Mouse (Mus musculus): ENCODE results near the gene Plet1.
A peak's percentile ranks its signal among the peaks of the same experiment; 100 is the strongest.

Gene Plet1

GRCm38 (mm10) chr9:50494311-50494710 lies at the start of gene Plet1:
Gene Plet1 (plus strand): TSS chr9:50494525.
- no peak for DNase-seq (ENCODE audit: low spot score)

DNA sequence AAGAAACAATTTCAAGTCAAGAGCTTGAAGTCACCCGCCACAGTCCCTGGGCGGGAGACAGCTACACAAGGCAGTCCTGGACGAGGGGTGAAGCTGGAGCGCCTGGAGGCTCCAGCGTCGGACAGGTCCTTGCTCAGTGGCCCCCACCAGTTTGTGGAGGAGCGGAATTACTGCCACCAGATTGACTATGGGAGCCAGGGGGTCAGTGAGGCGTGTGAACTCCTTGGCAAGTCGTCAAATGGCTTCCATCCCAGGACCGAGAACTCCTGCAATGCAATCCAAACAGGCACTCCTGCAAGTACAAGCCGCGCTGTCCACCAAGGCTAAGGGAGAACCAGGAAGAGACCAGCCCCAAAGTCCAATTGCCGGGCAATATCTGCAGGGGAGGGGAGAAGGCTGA lies 45.3 kb upstream of the Plet1 start:
- DNase-seq (ENCODE audit: low spot score), result no peak

DNA sequence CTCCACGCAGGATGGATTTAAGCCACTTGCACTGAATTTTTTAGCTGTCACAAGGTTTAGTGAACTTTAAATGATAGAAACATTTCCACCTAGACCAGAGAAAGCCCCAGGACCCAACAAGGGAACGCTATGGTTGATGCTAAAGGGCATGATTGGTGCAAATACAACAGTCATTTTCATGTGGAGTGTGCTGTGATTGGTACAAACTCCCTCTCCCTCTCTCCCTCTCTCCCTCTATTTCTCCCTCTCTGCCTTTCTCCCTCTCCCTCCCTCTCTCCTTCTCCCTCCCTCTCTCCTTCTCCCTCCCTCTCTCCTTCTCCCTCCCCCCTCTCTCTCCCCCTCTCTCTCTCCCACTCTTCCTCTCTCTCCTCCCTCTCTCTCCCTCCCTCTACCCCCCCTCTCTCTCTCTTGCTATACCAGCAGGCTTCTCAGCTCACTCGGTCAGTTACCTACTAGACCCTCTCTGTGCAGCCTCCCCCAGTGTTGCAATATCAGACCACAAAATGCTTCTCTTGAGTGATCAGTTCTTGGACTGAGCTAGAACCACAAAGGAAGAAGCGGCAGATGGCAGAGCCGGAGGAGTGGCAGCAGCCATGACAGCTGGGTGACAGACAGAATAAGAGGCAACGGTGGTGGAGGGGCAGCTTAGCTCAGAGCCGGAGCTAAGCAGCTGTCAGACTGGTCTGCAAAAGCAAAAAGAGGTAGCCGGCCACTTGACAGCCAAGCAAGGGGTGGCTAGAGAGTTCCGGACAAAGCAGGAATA lies 42.7 kb upstream of the Plet1 start:
- DNase-seq (ENCODE audit: low spot score), result peak; percentile 27

GRCm38 (mm10) chr9:50452303-50452775 lies 42.0 kb upstream of the Plet1 start:
- peak; percentile 96 for DNase-seq (ENCODE audit: low spot score)

- DNase-seq (ENCODE audit: low spot score), result no peak
These were observed 36.7 kb upstream of the Plet1 start for GRCm38 (mm10) chr9:50457596-50457995.

GRCm38 (mm10) chr9:50459537-50459936 lies 34.8 kb upstream of the Plet1 start:
- no peak for DNase-seq (ENCODE audit: low spot score)

GRCm38 (mm10) chr9:50462494-50463204 lies 31.7 kb upstream of the Plet1 start:
- DNase-seq (ENCODE audit: low spot score), result peak; percentile 82

DNA sequence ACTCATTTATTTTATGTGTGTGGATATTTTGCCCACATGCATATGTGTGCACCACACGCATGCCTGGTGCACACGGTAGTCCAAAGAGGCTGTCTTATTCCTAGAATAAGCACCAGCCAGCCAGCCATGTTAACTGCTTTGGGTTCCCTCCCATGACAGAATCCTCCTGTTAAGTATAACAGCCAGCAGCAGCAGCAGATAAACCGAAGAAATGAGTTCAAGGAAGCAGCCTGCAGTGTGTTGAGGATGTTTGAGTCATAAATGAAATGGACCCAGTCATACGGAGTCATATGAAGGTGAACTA lies 31.2 kb upstream of the Plet1 start:
- no peak for DNase-seq (ENCODE audit: low spot score)

GRCm38 (mm10) chr9:50470377-50471100 lies 23.8 kb upstream of the Plet1 start:
- no peak for DNase-seq (ENCODE audit: low spot score)

- no peak for DNase-seq (ENCODE audit: low spot score)
These were observed 23.0 kb upstream of the Plet1 start for GRCm38 (mm10) chr9:50471181-50471901.

DNA sequence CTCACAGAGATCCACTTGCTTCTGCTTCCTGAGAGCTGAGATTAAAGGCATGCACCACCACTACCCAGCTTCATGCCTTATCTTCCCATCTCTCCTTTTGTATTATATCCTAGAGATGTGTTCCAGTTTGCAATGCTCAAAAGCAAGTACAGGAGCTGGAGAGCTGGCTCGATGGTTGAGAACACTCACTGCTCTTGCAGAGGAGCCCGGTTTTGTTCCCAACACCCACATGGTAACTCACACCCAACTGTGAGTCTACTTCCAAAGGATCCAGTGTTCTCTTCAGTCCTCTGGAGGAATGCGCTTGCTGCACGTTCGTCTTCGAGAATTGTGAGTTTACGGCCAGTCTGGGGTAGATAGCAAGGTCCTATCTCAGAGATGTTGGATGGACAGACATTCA lies 19.0 kb upstream of the Plet1 start:
- no peak for DNase-seq (ENCODE audit: low spot score)

- no peak for DNase-seq (ENCODE audit: low spot score)
These were observed 18.6 kb upstream of the Plet1 start for GRCm38 (mm10) chr9:50475745-50476144.

DNA sequence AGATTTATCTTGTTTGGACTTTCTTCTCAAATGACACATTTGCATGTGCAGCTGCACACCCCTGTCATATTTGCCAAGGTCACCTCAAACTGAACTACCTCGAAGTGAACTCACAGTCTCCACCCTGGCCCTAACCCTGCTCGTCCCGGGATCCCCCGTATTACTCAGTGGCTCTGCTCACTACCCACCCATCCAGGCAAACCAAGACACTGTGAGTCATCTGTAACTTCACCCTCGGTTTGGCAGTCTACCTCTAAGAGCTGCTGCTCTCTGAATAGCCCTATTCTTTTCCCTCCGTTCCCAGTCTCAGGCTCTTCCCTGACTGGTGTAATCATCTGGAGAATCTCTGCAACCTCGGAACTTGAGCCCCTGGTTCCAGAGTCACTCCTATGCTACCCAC lies 17.7 kb upstream of the Plet1 start:
- DNase-seq (ENCODE audit: low spot score), result no peak

- DNase-seq (ENCODE audit: low spot score), result no peak
These were observed 17.1 kb upstream of the Plet1 start for GRCm38 (mm10) chr9:50477270-50477669.

- DNase-seq (ENCODE audit: low spot score), result no peak
These were observed 15.5 kb upstream of the Plet1 start for GRCm38 (mm10) chr9:50478826-50479225.

DNA sequence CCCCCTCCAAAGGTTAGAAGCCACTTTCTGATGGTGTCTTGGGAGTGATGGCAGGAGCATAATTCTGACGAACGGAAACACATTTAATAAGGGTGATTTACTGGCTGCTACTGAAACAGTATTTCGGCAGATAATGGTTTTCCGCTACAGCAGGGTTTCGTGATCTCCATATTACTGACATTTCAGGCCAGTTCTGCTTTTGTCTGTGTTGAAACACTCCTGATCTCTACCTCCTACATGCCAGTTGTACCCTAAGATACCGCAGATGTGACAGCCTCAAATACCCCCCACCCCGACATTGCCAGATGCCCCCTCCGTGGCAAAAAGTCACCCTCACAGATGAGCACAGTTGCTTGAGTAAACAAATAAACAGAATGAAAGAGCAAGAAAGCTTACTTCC lies 14.8 kb upstream of the Plet1 start:
- DNase-seq (ENCODE audit: low spot score), result no peak

DNA sequence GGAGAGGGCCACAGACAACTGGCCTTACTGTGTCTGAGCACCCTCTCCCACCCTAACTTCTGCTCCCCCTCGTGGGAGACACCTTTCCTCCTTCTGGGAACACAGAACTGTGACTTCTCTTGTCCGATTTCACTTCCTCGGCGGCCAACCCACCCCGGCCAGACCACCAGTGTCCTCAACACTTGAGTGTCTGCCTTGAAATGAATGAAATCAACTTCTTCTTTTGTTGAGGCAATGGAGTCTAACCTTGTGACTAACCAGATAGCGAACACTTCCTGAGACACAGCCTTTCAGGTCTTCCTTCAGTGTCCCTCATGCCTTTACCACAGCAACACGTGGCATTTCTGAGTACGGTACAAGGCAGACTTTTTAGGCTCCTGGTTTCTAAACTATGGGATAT lies 11.6 kb upstream of the Plet1 start:
- no peak for DNase-seq (ENCODE audit: low spot score)

DNA sequence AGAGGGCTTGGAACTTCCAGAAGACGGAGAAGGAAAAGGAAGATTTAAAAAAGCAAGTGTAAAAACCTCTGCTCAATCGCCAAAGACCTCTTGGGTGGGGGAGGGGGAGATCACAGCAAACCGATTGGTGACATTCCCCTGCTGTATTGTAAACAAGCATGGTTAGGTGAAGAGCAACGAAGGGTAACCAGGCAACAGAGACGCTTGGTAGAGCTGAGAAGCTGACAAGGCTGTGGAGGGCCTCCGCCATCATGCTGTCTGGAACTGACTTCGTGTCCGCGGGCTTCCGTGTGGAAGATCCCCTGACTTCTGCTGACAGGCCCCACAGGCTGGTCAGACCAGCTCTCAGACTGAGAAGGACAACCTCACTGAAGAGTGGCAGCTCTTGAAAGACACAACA lies 8.8 kb upstream of the Plet1 start:
- DNase-seq (ENCODE audit: low spot score), result peak; percentile 64

- DNase-seq (ENCODE audit: low spot score), result no peak
These were observed 3.5 kb upstream of the Plet1 start for GRCm38 (mm10) chr9:50490836-50491235.

GRCm38 (mm10) chr9:50491531-50492045 lies 2.7 kb upstream of the Plet1 start:
- no peak for DNase-seq (ENCODE audit: low spot score)

GRCm38 (mm10) chr9:50493777-50494176 lies 548 bp upstream of the Plet1 start:
- no peak for DNase-seq (ENCODE audit: low spot score)

Data from embryo, embryonic 10 days (tissue).